Mouse (Mus musculus): ENCODE measurements around the gene Syt1.

- TF ChIP-seq CTCF (IDR thresholded peaks at IDR 0.05; ENCODE audit: low read depth, low read length) (no peak), GATA1 (IDR thresholded peaks at IDR 0.05; ENCODE audit: borderline replicate concordance, low read length) (no peak)
These were observed 556.1 kb downstream of the Syt1 start for GRCm38 (mm10) chr10:108454691-108455117.

All from G1E (cell line).